Mouse (Mus musculus): Measurements from ENCODE around the gene Aldh16a1.

DNA sequence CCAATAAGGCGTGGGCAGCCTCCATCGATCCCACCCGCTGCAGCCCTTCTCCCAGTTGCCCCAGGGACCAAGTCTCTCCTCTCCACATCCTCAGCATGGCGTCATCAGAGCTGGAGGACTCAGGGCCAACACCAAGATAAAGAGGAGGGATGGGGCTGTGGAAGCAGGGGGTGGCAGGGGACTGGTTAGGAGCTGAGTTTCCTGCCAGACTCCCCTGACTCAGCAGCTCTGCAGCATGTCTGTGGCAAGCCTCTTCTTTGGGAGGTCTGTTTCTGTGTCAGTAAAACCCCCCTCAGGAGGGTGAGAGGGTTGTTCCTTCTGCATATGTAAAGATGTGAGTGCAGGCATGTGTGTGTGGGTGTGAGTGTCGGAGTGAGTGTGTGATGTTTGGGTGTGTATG is 42.6 kb upstream of the Aldh16a1 start:
- TF ChIP-seq CTCF (IDR thresholded peaks at IDR 0.05; ENCODE audit: low read depth) (no peak), EP300 (IDR thresholded peaks at IDR 0.05; ENCODE audit: low read depth) (no peak)
